Mouse (Mus musculus) testis, adult 2 months (tissue): Measurements from ENCODE around the gene Capg.

Experiments
- CTCF ChIP-seq: fragments of 200-500 bp; IDR thresholded peaks from 2 replicates; pipeline ENCODE4 v1.5.1; 2012; ENCODE audit warnings: low read depth, mild to moderate bottlenecking, inconsistent platforms, low read length, moderate library complexity; ENCODE audit not compliant: control insufficient read depth, insufficient read depth, insufficient replicate concordance
- POLR2A ChIP-seq: fragments of 200-500 bp; IDR thresholded peaks from 2 replicates; pipeline ENCODE4 v1.6.1; 2012; ENCODE audit warnings: low read depth, mild to moderate bottlenecking, inconsistent platforms, low read length, moderate library complexity; ENCODE audit not compliant: control insufficient read depth

DNA sequence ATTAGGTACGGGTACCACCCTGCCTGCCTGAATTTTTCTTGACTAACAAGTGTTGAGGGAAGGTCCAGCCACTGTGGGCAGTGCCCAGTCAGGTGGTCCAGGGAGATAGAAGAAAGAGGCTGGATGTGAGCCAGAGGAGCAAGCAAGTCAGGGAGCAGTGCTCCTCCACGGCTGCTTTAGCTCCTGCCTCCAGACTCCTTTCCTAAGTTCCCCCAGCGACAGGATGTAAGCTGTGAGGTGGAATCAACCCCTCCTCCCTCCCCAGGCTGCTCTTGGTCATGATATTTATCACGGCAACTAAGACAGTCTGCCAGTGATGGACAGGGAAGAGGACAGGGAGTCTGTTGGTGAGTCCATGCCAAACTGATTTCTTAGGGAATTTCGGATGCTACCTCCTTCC lies 49.7 kb downstream of the Capg start:
- TF ChIP-seq CTCF = no peak
- no peak for TF ChIP-seq POLR2A
